20 mouse cellular contexts compared by ENCODE assay signal in the genomic region with DNA sequence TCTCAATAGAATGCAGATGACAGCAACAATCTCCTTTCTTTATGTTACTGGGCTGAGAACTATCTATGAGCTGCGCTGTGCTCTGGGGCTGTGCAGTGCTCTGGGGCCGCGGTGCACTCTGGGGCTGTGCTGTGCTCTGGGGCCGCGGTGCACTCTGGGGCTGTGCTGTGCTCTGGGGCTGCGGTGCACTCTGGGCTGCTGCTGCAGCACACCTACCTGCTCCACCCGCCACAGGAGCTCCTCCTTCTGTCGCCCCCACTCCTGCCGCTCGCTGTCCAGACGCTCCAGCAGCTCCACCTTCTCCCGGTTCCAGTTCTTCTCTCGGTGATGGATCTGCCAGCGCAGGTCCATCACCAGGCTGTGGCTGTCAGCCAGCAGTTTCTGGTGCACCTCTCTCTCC.
DNase-seq lines count a peak whose midpoint lies in the region; ATAC-seq and TF ChIP-seq lines count a peak whose summit lies in the region.
"Had no signal": no experiment of that assay in that cellular context is flagged by ENCODE, and none has a peak within 500 bp of the region (broad histone marks: within the 10 kb centered on the region; RNA-seq: fewer than 3 reads in every experiment).

No protein-coding gene starts in this region.

- TF ChIP-seq CTCF in lung, embryonic 14.5 days (IDR thresholded peaks at IDR 0.05; ENCODE audit: low read depth) = no peak
- TF ChIP-seq CTCF in intestine, postnatal 0 days (IDR thresholded peaks at IDR 0.05; ENCODE audit: low read depth) = no peak

- WGBS in lung, embryonic 14.5 days = 64% methylated on average over 14 of the region's 14 CpGs
- 54% methylated on average over 14 of the region's 14 CpGs for WGBS in intestine, postnatal 0 days

- no peak overlapping the region for H3K4me2 ChIP-seq in lung, embryonic 14.5 days
- H3K4me2 ChIP-seq in intestine, postnatal 0 days (replicated peaks; ENCODE audit: low read depth) = no peak overlapping the region
- H3K4me2 ChIP-seq: forebrain, embryonic 15.5 days; heart, embryonic 13.5 days had no signal

- no peaks in the 10 kb centered on the region for H3K9me3 ChIP-seq in lung, embryonic 14.5 days (ENCODE audit: low read depth, low read length)
- H3K9me3 ChIP-seq in intestine, postnatal 0 days (ENCODE audit: control insufficient read depth) = no peaks in the 10 kb centered on the region
- H3K9me3 ChIP-seq: embryonic facial prominence, embryonic 10.5 days; forebrain, embryonic 15.5 days; heart, embryonic 13.5 days; limb, embryonic 10.5 days had no signal

- no peak overlapping the region for H3K9ac ChIP-seq in lung, embryonic 14.5 days
- H3K9ac ChIP-seq in intestine, postnatal 0 days (ENCODE audit: low read depth, low read length) = no peak overlapping the region
- H3K9ac ChIP-seq: forebrain, embryonic 15.5 days; heart, embryonic 13.5 days had no signal

- DNase-seq in cerebellum, adult 9-11 months = peak; percentile 54
- DNase-seq in cerebellum, postnatal 14 days = no peak
- no peak for DNase-seq in lung, embryonic 14.5 days
- no peak for DNase-seq in lung, postnatal 36 days
- peak; percentile 45 for DNase-seq in ES-CJ7 (ENCODE audit: low read depth, low spot score)
- no peak for DNase-seq in adrenal gland, postnatal 25 days
- no peak for DNase-seq in left cerebral cortex, adult 11 months (ENCODE audit: low spot score)
- DNase-seq: adrenal gland, postnatal 10 days; cerebellum, postnatal 36 days; gastrocnemius, postnatal 25 days; heart, postnatal 4 days; kidney, postnatal 4 days; thymus, postnatal 4 days had no signal

- no peak overlapping the region for H3K4me3 ChIP-seq in lung, embryonic 14.5 days (ENCODE audit: low read depth, low read length)
- no peak overlapping the region for H3K4me3 ChIP-seq in intestine, postnatal 0 days (ENCODE audit: low read depth, low read length)
- H3K4me3 ChIP-seq: embryonic facial prominence, embryonic 10.5 days; erythroblast, embryonic 14.5 days; forebrain, embryonic 15.5 days; heart, embryonic 13.5 days; limb, embryonic 10.5 days; myocyte had no signal

- no peaks in the 10 kb centered on the region for H3K36me3 ChIP-seq in lung, embryonic 14.5 days (ENCODE audit: insufficient read depth)
- H3K36me3 ChIP-seq in intestine, postnatal 0 days (ENCODE audit: control insufficient read depth, insufficient read depth) = no peaks in the 10 kb centered on the region
- H3K36me3 ChIP-seq: heart, embryonic 13.5 days had no signal

- H3K27ac ChIP-seq in lung, embryonic 14.5 days (ENCODE audit: low read depth) = peak overlapping the region; percentile 71; the same call in 1 of the 2 replicates
- H3K27ac ChIP-seq in intestine, postnatal 0 days (ENCODE audit: low read depth, low read length) = no peak overlapping the region
- H3K27ac ChIP-seq: embryonic facial prominence, embryonic 10.5 days; forebrain, embryonic 15.5 days; limb, embryonic 10.5 days had no signal

- no peak for ATAC-seq in lung, embryonic 14.5 days (ENCODE audit: insufficient read depth)
- ATAC-seq in intestine, postnatal 0 days = 0 out of 2 replicates have a peak, but pooled peaks have one; percentile 60
- ATAC-seq: forebrain, embryonic 15.5 days had no signal

- no peaks in the 10 kb centered on the region for H3K27me3 ChIP-seq in lung, embryonic 14.5 days (ENCODE audit: insufficient read depth, low read length)
- no peaks in the 10 kb centered on the region for H3K27me3 ChIP-seq in intestine, postnatal 0 days (replicated peaks; ENCODE audit: control insufficient read depth, insufficient read depth, low read length)
- H3K27me3 ChIP-seq: forebrain, embryonic 15.5 days had no signal

- H3K4me1 ChIP-seq in lung, embryonic 14.5 days (ENCODE audit: insufficient read depth) = no peaks in the 10 kb centered on the region; the same call in 1 of the 2 replicates
- H3K4me1 ChIP-seq in intestine, postnatal 0 days (replicated peaks; ENCODE audit: control insufficient read depth, insufficient read depth, low read length) = no peaks in the 10 kb centered on the region; the same call in 1 of the 2 replicates

Comparison
In these comparisons a context has a peak if more than half of its experiments do, and no peak if none do; other contexts are left out.
1. DNase-seq: peak in cerebellum, adult 9-11 months (single experiment) and ES-CJ7 (single experiment); none in cerebellum, postnatal 14 days (0 of 2), lung, embryonic 14.5 days (single experiment), lung, postnatal 36 days (single experiment), adrenal gland, postnatal 25 days (single experiment) and left cerebral cortex, adult 11 months (single experiment).